Mouse (Mus musculus): ENCODE data around the gene Accs.

- TF ChIP-seq CTCF (conservative IDR thresholded peaks at IDR 0.05; ENCODE audit: insufficient read depth, insufficient read length, low read depth, low read length) = no peak
- TF ChIP-seq POLR2A (IDR thresholded peaks at IDR 0.05; ENCODE audit: low read depth, low read length) = no peak
Measured at GRCm38 (mm10) chr2:93851303-93851702, 1.6 kb upstream of the Accs start.
